Mouse (Mus musculus) midbrain, embryonic 11.5 days (tissue): ENCODE measurements around the gene Neurl1b. TPM values are rescaled to one million over a fixed set of nuclear protein-coding genes. Genes with fewer than 3 reads are reported as not detected.
A peak's percentile ranks its signal among the peaks of the same experiment; 100 is the strongest.

ENCODE experiments used
- ATAC-seq: fragments of 200-750 bp; cut with Nextera tagmentation; 2 replicates; pipeline ENCODE4 v1.8.0; 2017; ENCODE audit warnings: moderate TSS enrichment, moderate library complexity; ENCODE audit not compliant: low FRiP score
- DNase-seq: peaks from one replicate; pipeline ENCODE4 v3.0.0; 2015; ENCODE audit warnings: low spot score; ENCODE audit errors: missing footprints
- H3K27ac ChIP-seq: fragments of 300-500 bp; sonication (generic); 2 replicates; pipeline ENCODE4 v1.5.1; 2014; ENCODE audit warnings: low read depth, low read length
- H3K27me3 ChIP-seq: fragments of 300-500 bp; sonication (generic); 2 replicates; pipeline ENCODE4 v1.6.1; 2014; ENCODE audit warnings: mild to moderate bottlenecking, low read length, moderate library complexity, mixed read lengths; ENCODE audit not compliant: control insufficient read depth, insufficient read depth
- H3K36me3 ChIP-seq: fragments of 300-500 bp; sonication (generic); 2 replicates; pipeline ENCODE4 v1.6.1; 2014; ENCODE audit warnings: mild to moderate bottlenecking, low read length, moderate library complexity, mixed read lengths; ENCODE audit not compliant: control insufficient read depth, insufficient read depth
- H3K4me1 ChIP-seq: fragments of 300-500 bp; sonication (generic); 2 replicates; pipeline ENCODE4 v1.6.1; 2014; ENCODE audit warnings: low read length; ENCODE audit not compliant: control insufficient read depth, insufficient read depth
- H3K4me2 ChIP-seq: fragments of 300-500 bp; sonication (generic); 2 replicates; pipeline ENCODE4 v1.6.1; 2014; ENCODE audit warnings: mild to moderate bottlenecking, moderate library complexity
- H3K4me3 ChIP-seq: fragments of 300-500 bp; sonication (generic); 2 replicates; pipeline ENCODE4 v1.5.1; 2014; ENCODE audit warnings: low read depth, low read length
- H3K9ac ChIP-seq: fragments of 300-500 bp; sonication (generic); 2 replicates; pipeline ENCODE4 v1.6.1; 2014; ENCODE audit warnings: low read length
- H3K9me3 ChIP-seq: fragments of 300-500 bp; sonication (generic); 2 replicates; pipeline ENCODE4 v1.6.1; 2016; ENCODE audit warnings: low read length; ENCODE audit not compliant: control insufficient read depth
- WGBS: fragments of 180-500 bp; shearing (Covaris S2); extraction: QIAGEN DNeasy Blood & Tissue Kit; methylation state at CpG from one replicate; pipeline ENCODE4 v1.1.7; 2014; 5-methylcytosine and 5-hydroxymethylcytosine counted together
- polyA plus RNA-seq: library from polyadenylated mRNA; unstranded; fragments of >200 nt; fragmentation: Nextera tagmentation; extraction: Ambion mirVana; gene quantifications from 2 replicates; pipeline ENCODE4 v1.2.1, GENCODE M21; 2014

Neurl1b gene
- polyA plus RNA-seq, 1 experiment from 2014 or later = 0.18 TPM

- Histone ChIP-seq H3K9ac (no peak overlapping the region), H3K4me3 (no peak overlapping the region), H3K9me3 (no peaks in the 10 kb centered on the region), H3K4me1 (peaks cover 10% of the 10 kb centered on the region; the same call in 1 of the 2 replicates), H3K27ac (no peak overlapping the region), H3K27me3 (peaks cover 34% of the 10 kb centered on the region), H3K36me3 (no peaks in the 10 kb centered on the region), H3K4me2 (no peak overlapping the region)
- whole genome bisulfite sequencing = 65% methylated on average over 3 of the region's 3 CpGs
- DNase-seq = no peak
- ATAC-seq = no peak
Observed at GRCm38 (mm10) chr17:26416141-26416540, 1.5 kb downstream of the Neurl1b start.

GRCm38 (mm10) chr17:26417770-26418421, 3.3 kb downstream of the Neurl1b start:
- Histone ChIP-seq H3K4me2 (no peak overlapping the region), H3K9ac (no peak overlapping the region), H3K36me3 (no peaks in the 10 kb centered on the region), H3K27me3 (peaks cover 31% of the 10 kb centered on the region), H3K9me3 (no peaks in the 10 kb centered on the region), H3K4me1 (peaks cover 10% of the 10 kb centered on the region; the same call in 1 of the 2 replicates), H3K4me3 (no peak overlapping the region), H3K27ac (no peak overlapping the region)
- 82% methylated on average over 6 of the region's 6 CpGs for WGBS
- ATAC-seq (no peak), DNase-seq (peak; percentile 4)

- Histone ChIP-seq H3K36me3 (no peaks in the 10 kb centered on the region), H3K4me1 (no peaks in the 10 kb centered on the region), H3K9me3 (no peaks in the 10 kb centered on the region), H3K4me3 (no peak overlapping the region), H3K9ac (no peak overlapping the region), H3K27ac (no peak overlapping the region), H3K4me2 (no peak overlapping the region), H3K27me3 (peaks cover 10% of the 10 kb centered on the region)
- DNase-seq (no peak), ATAC-seq (no peak)
- 76% methylated on average over 7 of the region's 7 CpGs for WGBS
Observed at GRCm38 (mm10) chr17:26420491-26421247, 6.0 kb downstream of the Neurl1b start.

GRCm38 (mm10) chr17:26421561-26421960, 6.9 kb downstream of the Neurl1b start:
- Histone ChIP-seq H3K36me3 (no peaks in the 10 kb centered on the region), H3K9ac (no peak overlapping the region), H3K27ac (no peak overlapping the region), H3K27me3 (peaks cover 4% of the 10 kb centered on the region), H3K4me3 (no peak overlapping the region), H3K4me1 (no peaks in the 10 kb centered on the region), H3K9me3 (no peaks in the 10 kb centered on the region), H3K4me2 (no peak overlapping the region)
- 54% methylated on average over 3 of the region's 3 CpGs for whole genome bisulfite sequencing
- ATAC-seq (no peak), DNase-seq (peak; percentile 84)

GRCm38 (mm10) chr17:26422390-26422789, 7.8 kb downstream of the Neurl1b start:
- no peaks in the 10 kb centered on the region for H3K4me1 ChIP-seq
- no peak for ATAC-seq
- H3K4me2 ChIP-seq = no peak overlapping the region
- H3K36me3 ChIP-seq = no peaks in the 10 kb centered on the region
- no peaks in the 10 kb centered on the region for H3K9me3 ChIP-seq
- H3K27me3 ChIP-seq = peaks cover 4% of the 10 kb centered on the region
- DNase-seq = peak; percentile 37
- no peak overlapping the region for H3K9ac ChIP-seq
- H3K4me3 ChIP-seq = no peak overlapping the region
- WGBS = 85% methylated on average over 6 of the region's 6 CpGs
- H3K27ac ChIP-seq = no peak overlapping the region

GRCm38 (mm10) chr17:26423967-26424641, 9.5 kb downstream of the Neurl1b start:
- H3K4me2 ChIP-seq = no peak overlapping the region
- no peaks in the 10 kb centered on the region for H3K36me3 ChIP-seq
- H3K27ac ChIP-seq = no peak overlapping the region
- 37% methylated on average over 11 of the region's 11 CpGs for WGBS
- no peak for ATAC-seq
- no peak overlapping the region for H3K4me3 ChIP-seq
- no peak overlapping the region for H3K9ac ChIP-seq
- no peaks in the 10 kb centered on the region for H3K9me3 ChIP-seq
- no peaks in the 10 kb centered on the region for H3K27me3 ChIP-seq
- H3K4me1 ChIP-seq = no peaks in the 10 kb centered on the region
- DNase-seq = peak; percentile 79

- ATAC-seq (no peak), DNase-seq (peak; percentile 37)
- H3K4me3 ChIP-seq = no peak overlapping the region
- H3K27ac ChIP-seq = no peak overlapping the region
- 70% methylated on average over 13 of the region's 13 CpGs for WGBS
- no peak overlapping the region; the same call in 1 of the 2 replicates for H3K9ac ChIP-seq
- H3K4me2 ChIP-seq = no peak overlapping the region
- no peaks in the 10 kb centered on the region for H3K27me3 ChIP-seq
- H3K36me3 ChIP-seq = no peaks in the 10 kb centered on the region
- no peaks in the 10 kb centered on the region for H3K9me3 ChIP-seq
- no peaks in the 10 kb centered on the region for H3K4me1 ChIP-seq
Observed at GRCm38 (mm10) chr17:26424973-26425735, 10.5 kb downstream of the Neurl1b start.

GRCm38 (mm10) chr17:26433295-26433694, 18.7 kb downstream of the Neurl1b start:
- Histone ChIP-seq H3K27me3 (peaks cover 12% of the 10 kb centered on the region; the same call in 1 of the 2 replicates), H3K4me1 (no peaks in the 10 kb centered on the region), H3K9me3 (no peaks in the 10 kb centered on the region), H3K4me2 (no peak overlapping the region), H3K9ac (no peak overlapping the region), H3K36me3 (no peaks in the 10 kb centered on the region), H3K27ac (no peak overlapping the region), H3K4me3 (no peak overlapping the region)
- WGBS = 57% methylated on average over 11 of the region's 11 CpGs
- DNase-seq (peak; percentile 54), ATAC-seq (no peak)
